Mouse (Mus musculus): ENCODE data around the gene N6amt1. TPM values are rescaled to one million over a fixed set of nuclear protein-coding genes. Genes with fewer than 3 reads are reported as not detected.

Gene N6amt1
- polyA plus RNA-seq, 1 experiment: 6.2 TPM

- no peak for TF ChIP-seq SRF (IDR thresholded peaks at IDR 0.05; ENCODE audit: control insufficient read depth, insufficient read length, low read depth)
- no peak for TF ChIP-seq CEBPB (IDR thresholded peaks at IDR 0.05; ENCODE audit: insufficient read depth, poor library complexity, severe bottlenecking)
- H3ac ChIP-seq (ENCODE audit: control insufficient read depth, insufficient read length): no peak overlapping the region
- H3K27me3 ChIP-seq (ENCODE audit: control insufficient read depth, insufficient read depth, insufficient read length): no peaks in the 10 kb centered on the region
- H3K4me3 ChIP-seq: no peak overlapping the region
- peaks cover 7% of the 10 kb centered on the region for H3K36me3 ChIP-seq (ENCODE audit: control insufficient read depth, insufficient read depth)
- H3K79me2 ChIP-seq (ENCODE audit: control insufficient read depth, insufficient read depth): no peaks in the 10 kb centered on the region
- H3K4me2 ChIP-seq (ENCODE audit: low read depth): no peak overlapping the region
These were observed 10.2 kb downstream of the N6amt1 start for GRCm38 (mm10) chr16:87364231-87364630.

GRCm38 (mm10) chr16:87366035-87366434 is 12.1 kb downstream of the N6amt1 start:
- H3ac ChIP-seq (ENCODE audit: control insufficient read depth, insufficient read length): no peak overlapping the region
- H3K36me3 ChIP-seq (ENCODE audit: control insufficient read depth, insufficient read depth): peaks cover 10% of the 10 kb centered on the region
- no peak overlapping the region for H3K4me3 ChIP-seq
- no peaks in the 10 kb centered on the region for H3K27me3 ChIP-seq (ENCODE audit: control insufficient read depth, insufficient read depth, insufficient read length)
- H3K4me2 ChIP-seq (ENCODE audit: low read depth): no peak overlapping the region
- TF ChIP-seq TCF3 (IDR thresholded peaks at IDR 0.05; ENCODE audit: insufficient read length, low read depth) (no peak), USF1 (IDR thresholded peaks at IDR 0.05; ENCODE audit: low read depth) (no peak), POLR2AphosphoS2 (IDR thresholded peaks at IDR 0.05; ENCODE audit: insufficient read length, low read depth) (no peak)
- no peaks in the 10 kb centered on the region for H3K79me2 ChIP-seq (ENCODE audit: control insufficient read depth, insufficient read depth)

GRCm38 (mm10) chr16:87366445-87366844 is 12.5 kb downstream of the N6amt1 start:
- H3K36me3 ChIP-seq (ENCODE audit: control insufficient read depth, insufficient read depth): peaks cover 10% of the 10 kb centered on the region

DNA sequence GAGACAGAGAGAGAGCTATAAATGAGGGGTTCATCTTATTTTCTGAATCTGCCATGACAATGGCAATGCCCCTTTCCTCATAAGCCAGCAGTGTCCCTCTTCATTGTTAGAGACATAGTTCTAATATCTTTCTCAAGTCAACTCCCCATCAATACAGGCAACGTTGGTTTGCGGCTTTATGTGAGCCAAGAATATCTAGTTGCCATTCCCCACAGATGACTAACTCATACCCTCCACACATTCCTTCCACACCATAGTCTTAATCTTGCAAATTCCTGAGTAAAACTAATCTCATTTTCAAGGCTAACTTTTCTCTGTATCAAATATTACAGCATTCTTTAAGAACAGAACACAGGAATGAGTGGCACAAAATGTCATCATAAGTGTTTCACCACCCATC is 29.0 kb downstream of the N6amt1 start:
- TF ChIP-seq MAX (IDR thresholded peaks at IDR 0.05; ENCODE audit: low read depth) (no peak), POLR2A (IDR thresholded peaks at IDR 0.05; ENCODE audit: insufficient read length, low read depth) (no peak), SRF (IDR thresholded peaks at IDR 0.05; ENCODE audit: control insufficient read depth, insufficient read length, low read depth) (no peak), TCF3 (IDR thresholded peaks at IDR 0.05; ENCODE audit: insufficient read length, low read depth) (no peak), POLR2AphosphoS2 (IDR thresholded peaks at IDR 0.05; ENCODE audit: insufficient read length, low read depth) (no peak), TCF12 (IDR thresholded peaks at IDR 0.05; ENCODE audit: insufficient read depth, poor library complexity, severe bottlenecking) (no peak), MYOG (IDR thresholded peaks at IDR 0.05; ENCODE audit: control insufficient read depth in 1 of 3, insufficient read depth in 1 of 3, insufficient read length in 2 of 3, low read depth in 2 of 3) (no peak), REST (IDR thresholded peaks at IDR 0.05; ENCODE audit: insufficient read depth, insufficient read length) (no peak), CEBPB (IDR thresholded peaks at IDR 0.05; ENCODE audit: insufficient read depth, poor library complexity, severe bottlenecking) (no peak), USF1 (IDR thresholded peaks at IDR 0.05; ENCODE audit: low read depth) (no peak), E2F4 (IDR thresholded peaks at IDR 0.05; ENCODE audit: insufficient read depth) (no peak), MYOD1 (IDR thresholded peaks at IDR 0.05; ENCODE audit: control insufficient read depth in 1 of 3, insufficient read length in 2 of 3, low read depth in 2 of 3) (no peak)
- no peak overlapping the region for H3ac ChIP-seq (ENCODE audit: control insufficient read depth, insufficient read length)
- no peaks in the 10 kb centered on the region for H3K79me2 ChIP-seq (ENCODE audit: control insufficient read depth, insufficient read depth)
- peak overlapping the region; percentile 36 for H3K4me2 ChIP-seq (ENCODE audit: low read depth)
- H3K27me3 ChIP-seq (ENCODE audit: control insufficient read depth, insufficient read depth, insufficient read length): no peaks in the 10 kb centered on the region
- H3K36me3 ChIP-seq (ENCODE audit: control insufficient read depth, insufficient read depth): peaks cover 28% of the 10 kb centered on the region
- no peak overlapping the region for H3K4me3 ChIP-seq

More at GRCm38 (mm10) chr16:87366445-87366844, 12.5 kb downstream of the N6amt1 start:
- no peak for TF ChIP-seq REST (IDR thresholded peaks at IDR 0.05; ENCODE audit: insufficient read depth, insufficient read length)
- TF ChIP-seq SRF (IDR thresholded peaks at IDR 0.05; ENCODE audit: control insufficient read depth, insufficient read length, low read depth): no peak
- Histone ChIP-seq H3ac (ENCODE audit: control insufficient read depth, insufficient read length) (no peak overlapping the region), H3K4me2 (ENCODE audit: low read depth) (no peak overlapping the region), H3K27me3 (ENCODE audit: control insufficient read depth, insufficient read depth, insufficient read length) (no peaks in the 10 kb centered on the region), H3K4me3 (no peak overlapping the region), H3K79me2 (ENCODE audit: control insufficient read depth, insufficient read depth) (no peaks in the 10 kb centered on the region)

GRCm38 (mm10) chr16:87384366-87384765 is 30.4 kb downstream of the N6amt1 start:
- H3K4me3 ChIP-seq: no peak overlapping the region
- H3ac ChIP-seq (ENCODE audit: control insufficient read depth, insufficient read length): no peak overlapping the region
- no peak overlapping the region for H3K4me2 ChIP-seq (ENCODE audit: low read depth)
- TF ChIP-seq MYOD1 (IDR thresholded peaks at IDR 0.05; ENCODE audit: control insufficient read depth in 1 of 3, insufficient read length in 2 of 3, low read depth in 2 of 3): peak; percentile 42 to 66 (median 55)
- no peak for TF ChIP-seq TCF12 (IDR thresholded peaks at IDR 0.05; ENCODE audit: insufficient read depth, poor library complexity, severe bottlenecking)
- TF ChIP-seq USF1 (IDR thresholded peaks at IDR 0.05; ENCODE audit: low read depth): no peak
- no peaks in the 10 kb centered on the region for H3K79me2 ChIP-seq (ENCODE audit: control insufficient read depth, insufficient read depth)
- peaks cover 20% of the 10 kb centered on the region for H3K36me3 ChIP-seq (ENCODE audit: control insufficient read depth, insufficient read depth)
- no peaks in the 10 kb centered on the region for H3K27me3 ChIP-seq (ENCODE audit: control insufficient read depth, insufficient read depth, insufficient read length)

DNA sequence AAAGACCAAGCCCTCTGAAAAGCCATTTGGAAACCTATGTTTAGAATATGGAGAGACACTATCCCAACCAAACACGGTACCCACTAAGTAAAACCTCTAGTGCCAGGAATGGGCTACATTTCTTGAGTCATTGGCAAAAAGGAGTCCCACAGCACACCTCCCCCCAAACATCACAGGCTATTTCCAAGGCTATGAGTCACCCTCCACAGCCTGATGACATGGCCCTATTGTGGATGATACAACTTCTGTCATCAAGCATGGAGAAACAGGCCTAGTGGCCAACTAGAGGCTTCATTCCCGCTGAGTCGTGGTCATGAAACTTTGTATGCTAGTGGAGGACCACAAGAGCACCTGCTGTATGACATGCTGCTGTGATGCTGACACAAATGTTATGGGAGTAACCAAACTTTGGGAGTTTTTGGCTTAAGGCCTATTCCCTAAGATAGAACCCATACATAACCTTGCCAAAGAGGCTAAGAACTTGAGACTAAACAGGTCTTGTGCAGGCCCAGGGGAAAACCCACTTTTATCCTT is 33.5 kb downstream of the N6amt1 start:
- TF ChIP-seq CEBPB (IDR thresholded peaks at IDR 0.05; ENCODE audit: insufficient read depth, poor library complexity, severe bottlenecking) (0 out of 2 replicates have a peak, but pooled peaks have one; percentile 9), REST (IDR thresholded peaks at IDR 0.05; ENCODE audit: insufficient read depth, insufficient read length) (no peak), POLR2A (IDR thresholded peaks at IDR 0.05; ENCODE audit: insufficient read length, low read depth) (no peak), POLR2AphosphoS2 (IDR thresholded peaks at IDR 0.05; ENCODE audit: insufficient read length, low read depth) (no peak), USF1 (IDR thresholded peaks at IDR 0.05; ENCODE audit: low read depth) (no peak), MYOD1 (IDR thresholded peaks at IDR 0.05; ENCODE audit: control insufficient read depth in 1 of 3, insufficient read length in 2 of 3, low read depth in 2 of 3) (peak in 1 of 3 experiments; percentile 73), MYOG (IDR thresholded peaks at IDR 0.05; ENCODE audit: control insufficient read depth in 1 of 3, insufficient read depth in 1 of 3, insufficient read length in 2 of 3, low read depth in 2 of 3) (peak in 1 of 3 experiments; percentile 36), SRF (IDR thresholded peaks at IDR 0.05; ENCODE audit: control insufficient read depth, insufficient read length, low read depth) (no peak), TCF12 (IDR thresholded peaks at IDR 0.05; ENCODE audit: insufficient read depth, poor library complexity, severe bottlenecking) (no peak), MAX (IDR thresholded peaks at IDR 0.05; ENCODE audit: low read depth) (no peak), TCF3 (IDR thresholded peaks at IDR 0.05; ENCODE audit: insufficient read length, low read depth) (no peak), E2F4 (IDR thresholded peaks at IDR 0.05; ENCODE audit: insufficient read depth) (no peak)
- Histone ChIP-seq H3K4me2 (ENCODE audit: low read depth) (no peak overlapping the region), H3ac (ENCODE audit: control insufficient read depth, insufficient read length) (no peak overlapping the region), H3K79me2 (ENCODE audit: control insufficient read depth, insufficient read depth) (no peaks in the 10 kb centered on the region), H3K36me3 (ENCODE audit: control insufficient read depth, insufficient read depth) (peaks cover 2% of the 10 kb centered on the region), H3K27me3 (ENCODE audit: control insufficient read depth, insufficient read depth, insufficient read length) (no peaks in the 10 kb centered on the region), H3K4me3 (no peak overlapping the region)
